Mouse (Mus musculus): ENCODE measurements around the gene Evi5l. TPM values are rescaled to one million over a fixed set of nuclear protein-coding genes. Genes with fewer than 3 reads are reported as not detected.

Evi5l gene
- not detected in 2 replicates for polyA plus RNA-seq (2012; ENCODE audit: insufficient read depth, insufficient read length, low replicate concordance, missing spikeins)

GRCm38 (mm10) chr8:4165852-4166751 lies at the start of gene Evi5l:
Gene Evi5l (plus strand): TSS chr8:4166567.
- Histone ChIP-seq H3K27ac (ENCODE audit: insufficient read depth, low read depth, low read length) (peak within 1 kb of the TSS; percentile 70), H3K4me3 (ENCODE audit: insufficient read depth, low read depth, low read length) (peak within 1 kb of the TSS; percentile 98), H3K4me1 (ENCODE audit: control insufficient read depth, insufficient read depth, low read length) (peaks cover 20% of the 10 kb centered on the region)
- WGBS: under 1% methylated on average over 51 of the region's 51 CpGs
- TF ChIP-seq POLR2A (IDR thresholded peaks at IDR 0.05; ENCODE audit: insufficient read depth, low read depth, low read length): no peak
- no peak for TF ChIP-seq CTCF (IDR thresholded peaks at IDR 0.05; ENCODE audit: insufficient read depth, low read depth, low read length)

- Histone ChIP-seq H3K4me1 (ENCODE audit: control insufficient read depth, insufficient read depth, low read length) (no peaks in the 10 kb centered on the region), H3K4me3 (ENCODE audit: insufficient read depth, low read depth, low read length) (no peak within 1 kb of the TSS), H3K27ac (ENCODE audit: insufficient read depth, low read depth, low read length) (no peak within 1 kb of the TSS)
- WGBS: 91% methylated on average over 10 of the region's 10 CpGs
- no peak for TF ChIP-seq CTCF (IDR thresholded peaks at IDR 0.05; ENCODE audit: insufficient read depth, low read depth, low read length)
- TF ChIP-seq POLR2A (IDR thresholded peaks at IDR 0.05; ENCODE audit: insufficient read depth, low read depth, low read length): no peak
Observed at GRCm38 (mm10) chr8:4133798-4134197, 32.6 kb upstream of the Evi5l start, which contains the start of gene Cd209g. Gene Cd209g (plus strand): TSS chr8:4134098.

GRCm38 (mm10) chr8:4139660-4140646 lies 26.4 kb upstream of the Evi5l start:
- TF ChIP-seq POLR2A (IDR thresholded peaks at IDR 0.05; ENCODE audit: insufficient read depth, low read depth, low read length): no peak
- peak; percentile 81 for TF ChIP-seq CTCF (IDR thresholded peaks at IDR 0.05; ENCODE audit: insufficient read depth, low read depth, low read length)
- H3K4me3 ChIP-seq (ENCODE audit: insufficient read depth, low read depth, low read length): no peak overlapping the region

GRCm38 (mm10) chr8:4141721-4142120 lies 24.6 kb upstream of the Evi5l start:
- TF ChIP-seq POLR2A (IDR thresholded peaks at IDR 0.05; ENCODE audit: insufficient read depth, low read depth, low read length) (no peak), CTCF (IDR thresholded peaks at IDR 0.05; ENCODE audit: insufficient read depth, low read depth, low read length) (no peak)
- H3K4me3 ChIP-seq (ENCODE audit: insufficient read depth, low read depth, low read length): no peak overlapping the region
- 65% methylated on average over 3 of the region's 3 CpGs for WGBS

More at GRCm38 (mm10) chr8:4139660-4140646, 26.4 kb upstream of the Evi5l start:
- no peak overlapping the region for H3K27ac ChIP-seq (ENCODE audit: insufficient read depth, low read depth, low read length)
- 5% methylated on average over 12 of the region's 12 CpGs for WGBS
- no peaks in the 10 kb centered on the region for H3K4me1 ChIP-seq (ENCODE audit: control insufficient read depth, insufficient read depth, low read length)

GRCm38 (mm10) chr8:4147272-4147671 lies 19.1 kb upstream of the Evi5l start:
- Histone ChIP-seq H3K27ac (ENCODE audit: insufficient read depth, low read depth, low read length) (no peak overlapping the region), H3K4me1 (ENCODE audit: control insufficient read depth, insufficient read depth, low read length) (no peaks in the 10 kb centered on the region), H3K4me3 (ENCODE audit: insufficient read depth, low read depth, low read length) (no peak overlapping the region)
- 30% methylated on average over 1 of the region's 1 CpGs for WGBS
- TF ChIP-seq POLR2A (IDR thresholded peaks at IDR 0.05; ENCODE audit: insufficient read depth, low read depth, low read length): no peak
- no peak for TF ChIP-seq CTCF (IDR thresholded peaks at IDR 0.05; ENCODE audit: insufficient read depth, low read depth, low read length)

More at GRCm38 (mm10) chr8:4141721-4142120, 24.6 kb upstream of the Evi5l start:
- Histone ChIP-seq H3K4me1 (ENCODE audit: control insufficient read depth, insufficient read depth, low read length) (no peaks in the 10 kb centered on the region), H3K27ac (ENCODE audit: insufficient read depth, low read depth, low read length) (no peak overlapping the region)

GRCm38 (mm10) chr8:4154878-4155277 lies 11.5 kb upstream of the Evi5l start:
- no peak for TF ChIP-seq CTCF (IDR thresholded peaks at IDR 0.05; ENCODE audit: insufficient read depth, low read depth, low read length)
- TF ChIP-seq POLR2A (IDR thresholded peaks at IDR 0.05; ENCODE audit: insufficient read depth, low read depth, low read length): no peak
- no peak overlapping the region for H3K27ac ChIP-seq (ENCODE audit: insufficient read depth, low read depth, low read length)

GRCm38 (mm10) chr8:4162786-4163185 lies 3.6 kb upstream of the Evi5l start:
- Histone ChIP-seq H3K27ac (ENCODE audit: insufficient read depth, low read depth, low read length) (no peak overlapping the region), H3K4me1 (ENCODE audit: control insufficient read depth, insufficient read depth, low read length) (peaks cover 4% of the 10 kb centered on the region), H3K4me3 (ENCODE audit: insufficient read depth, low read depth, low read length) (no peak overlapping the region)
- TF ChIP-seq CTCF (IDR thresholded peaks at IDR 0.05; ENCODE audit: insufficient read depth, low read depth, low read length) (no peak), POLR2A (IDR thresholded peaks at IDR 0.05; ENCODE audit: insufficient read depth, low read depth, low read length) (no peak)
- WGBS: 68% methylated on average over 4 of the region's 4 CpGs

More at GRCm38 (mm10) chr8:4154878-4155277, 11.5 kb upstream of the Evi5l start:
- Histone ChIP-seq H3K4me3 (ENCODE audit: insufficient read depth, low read depth, low read length) (no peak overlapping the region), H3K4me1 (ENCODE audit: control insufficient read depth, insufficient read depth, low read length) (no peaks in the 10 kb centered on the region)

GRCm38 (mm10) chr8:4165176-4165851 lies 1.1 kb upstream of the Evi5l start:
- Histone ChIP-seq H3K4me3 (ENCODE audit: insufficient read depth, low read depth, low read length) (peak overlapping the region; percentile 54), H3K27ac (ENCODE audit: insufficient read depth, low read depth, low read length) (no peak overlapping the region), H3K4me1 (ENCODE audit: control insufficient read depth, insufficient read depth, low read length) (peaks cover 17% of the 10 kb centered on the region)
- 5% methylated on average over 13 of the region's 13 CpGs for WGBS
- TF ChIP-seq CTCF (IDR thresholded peaks at IDR 0.05; ENCODE audit: insufficient read depth, low read depth, low read length) (no peak), POLR2A (IDR thresholded peaks at IDR 0.05; ENCODE audit: insufficient read depth, low read depth, low read length) (no peak)
